Mouse (Mus musculus): ENCODE data around the gene Ppm1h.

Gene Ppm1h

DNA sequence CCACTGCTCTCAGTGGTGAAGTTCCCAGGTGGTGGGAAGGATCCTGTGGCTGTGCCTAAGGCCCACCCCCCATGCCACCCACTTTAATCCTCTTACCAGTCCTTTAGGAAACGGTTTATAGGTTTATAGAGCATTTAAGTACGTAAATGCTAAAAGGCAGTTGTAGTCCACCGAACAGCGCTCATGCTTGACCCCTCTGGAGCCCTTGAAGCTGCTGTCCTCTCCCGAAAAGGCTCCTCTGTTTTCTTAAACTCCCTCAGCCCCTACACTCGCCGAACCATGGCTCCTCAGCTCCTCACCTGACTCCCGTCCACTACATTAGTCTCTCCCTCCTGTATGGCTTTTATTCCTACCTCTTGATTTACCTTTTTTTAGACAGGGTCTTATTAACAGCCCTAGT is 131.3 kb downstream of the Ppm1h start:
- no peak for DNase-seq (ENCODE audit: low spot score)

DNA sequence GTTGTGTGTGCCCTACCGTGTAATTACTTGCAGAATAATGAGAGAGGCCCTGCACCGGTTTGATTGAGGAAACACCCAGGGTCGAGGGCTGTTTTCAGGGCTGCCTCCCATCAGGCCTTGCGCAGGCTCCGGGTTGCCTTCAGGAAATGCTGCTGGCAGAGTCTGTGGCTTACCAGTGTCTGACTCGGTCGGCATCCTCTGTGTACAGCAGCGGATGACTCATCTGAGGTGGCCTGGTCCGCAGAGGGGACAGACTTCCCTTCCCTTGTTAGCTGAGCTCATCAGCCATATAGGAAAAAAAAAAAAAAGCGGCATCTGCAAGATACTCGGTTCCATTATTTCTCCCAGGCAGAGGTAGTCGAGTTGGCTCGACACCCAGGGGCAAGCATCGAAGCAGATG is 136.5 kb downstream of the Ppm1h start:
- no peak for DNase-seq (ENCODE audit: low spot score)

DNA sequence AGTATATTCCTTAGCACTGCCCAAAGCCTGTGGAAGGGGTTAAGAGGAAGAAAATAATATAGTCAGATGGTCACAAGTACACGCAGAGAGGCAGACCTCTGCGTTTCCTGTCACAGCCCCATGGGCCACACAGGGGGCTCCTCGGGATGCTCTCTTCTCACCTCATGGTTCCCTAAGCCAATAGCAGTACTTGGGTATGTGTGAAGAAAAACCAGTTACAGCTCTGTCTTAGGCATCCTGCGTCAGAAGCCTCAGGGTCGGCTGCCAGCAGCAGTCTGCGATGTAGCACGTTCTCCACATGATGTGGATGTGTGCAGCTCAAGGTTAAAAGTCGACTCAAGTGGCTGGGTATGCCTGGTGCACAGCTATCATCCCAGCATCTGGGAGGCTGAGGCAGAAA is 139.2 kb downstream of the Ppm1h start:
- no peak for DNase-seq (ENCODE audit: low spot score)

DNA sequence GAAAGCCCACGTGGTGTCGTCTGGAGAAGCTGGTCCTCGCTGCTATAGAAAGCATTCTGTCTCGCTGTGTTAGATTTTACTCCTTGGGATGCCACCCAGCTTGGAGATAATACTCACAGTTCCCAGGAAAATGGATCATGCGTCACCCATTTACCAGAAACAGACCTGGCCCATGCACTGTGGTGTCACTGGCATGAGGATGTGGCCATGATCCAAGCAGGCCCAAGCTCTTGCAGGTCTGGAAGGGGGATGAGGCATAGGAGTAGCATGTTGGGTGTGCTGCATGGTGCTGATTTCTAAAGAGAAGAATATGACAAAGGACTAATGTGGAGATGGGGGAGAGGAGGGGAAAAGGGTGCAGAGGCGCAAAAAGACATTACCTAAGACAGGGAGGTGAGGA is 141.2 kb downstream of the Ppm1h start:
- DNase-seq (ENCODE audit: low spot score), result no peak

DNA sequence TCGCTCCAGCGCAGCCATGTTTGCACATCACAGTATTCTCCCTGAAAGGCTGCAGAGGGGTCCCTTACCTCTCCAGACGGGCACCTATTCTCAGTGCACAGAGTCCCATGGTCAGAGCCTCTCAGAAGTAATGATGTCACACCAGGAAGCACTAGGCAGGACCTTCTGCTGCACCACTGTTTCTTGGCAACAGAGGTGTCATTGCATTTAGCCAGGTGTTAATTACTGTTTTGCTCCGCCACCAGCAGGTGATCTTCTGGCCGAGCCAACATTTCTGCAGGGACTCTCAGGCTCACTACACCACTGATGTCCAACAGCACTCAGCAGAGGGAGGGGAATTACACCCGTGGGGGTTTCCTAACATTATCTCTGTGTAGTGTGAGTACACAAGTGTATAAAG is 143.0 kb downstream of the Ppm1h start:
- no peak for DNase-seq (ENCODE audit: low spot score)

DNA sequence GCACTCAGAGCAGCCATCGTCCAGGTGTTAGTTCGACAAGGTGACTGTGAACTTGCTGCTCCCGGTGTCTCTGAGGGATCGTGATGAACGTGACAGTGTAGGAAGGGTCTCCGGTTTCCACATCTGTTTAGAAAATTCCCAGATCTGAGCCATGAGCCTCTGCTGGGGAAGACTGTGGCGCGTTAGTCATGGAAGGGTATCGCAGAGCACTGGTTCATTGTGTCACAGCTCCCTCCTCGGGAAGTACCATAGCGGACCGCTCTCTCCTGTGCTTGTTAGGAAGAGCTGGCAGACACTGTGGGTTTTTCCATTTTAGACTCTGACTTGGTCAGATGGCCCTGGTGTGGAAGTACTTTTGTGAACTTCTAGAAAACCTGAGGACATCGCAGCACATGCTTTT is 145.1 kb downstream of the Ppm1h start:
- DNase-seq (ENCODE audit: low spot score), result no peak

DNA sequence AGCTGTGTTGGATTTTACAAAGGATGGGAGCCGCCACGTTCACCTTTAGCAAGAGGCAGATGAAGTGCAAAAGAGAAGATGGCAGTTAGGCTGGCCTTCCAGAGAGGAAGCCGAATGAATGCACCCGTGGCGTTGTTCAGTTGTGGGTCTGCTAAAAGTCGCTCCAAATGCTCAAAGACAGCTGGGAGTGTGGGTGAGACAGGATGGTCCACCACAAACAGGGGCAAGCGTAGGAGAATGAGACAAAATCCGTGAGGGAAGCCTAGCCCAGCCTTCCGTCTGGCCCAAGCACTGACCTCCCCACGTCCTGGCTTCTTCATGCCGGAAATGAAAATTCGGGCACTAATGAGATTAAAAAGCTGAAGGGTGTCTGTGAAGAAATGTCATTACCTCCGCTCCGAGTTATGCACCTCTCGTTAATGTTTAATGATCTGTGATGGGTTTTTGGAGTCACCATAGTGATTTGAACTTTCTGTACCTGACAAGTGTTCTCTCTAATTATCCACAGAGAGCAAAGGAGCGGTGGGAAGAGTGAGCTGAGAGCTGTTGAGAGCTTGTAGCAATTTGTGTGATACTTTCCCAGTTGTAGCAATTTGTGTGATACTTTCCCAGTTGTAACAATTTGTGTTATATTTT is 148.3 kb downstream of the Ppm1h start:
- DNase-seq (ENCODE audit: low spot score), result no peak

DNA sequence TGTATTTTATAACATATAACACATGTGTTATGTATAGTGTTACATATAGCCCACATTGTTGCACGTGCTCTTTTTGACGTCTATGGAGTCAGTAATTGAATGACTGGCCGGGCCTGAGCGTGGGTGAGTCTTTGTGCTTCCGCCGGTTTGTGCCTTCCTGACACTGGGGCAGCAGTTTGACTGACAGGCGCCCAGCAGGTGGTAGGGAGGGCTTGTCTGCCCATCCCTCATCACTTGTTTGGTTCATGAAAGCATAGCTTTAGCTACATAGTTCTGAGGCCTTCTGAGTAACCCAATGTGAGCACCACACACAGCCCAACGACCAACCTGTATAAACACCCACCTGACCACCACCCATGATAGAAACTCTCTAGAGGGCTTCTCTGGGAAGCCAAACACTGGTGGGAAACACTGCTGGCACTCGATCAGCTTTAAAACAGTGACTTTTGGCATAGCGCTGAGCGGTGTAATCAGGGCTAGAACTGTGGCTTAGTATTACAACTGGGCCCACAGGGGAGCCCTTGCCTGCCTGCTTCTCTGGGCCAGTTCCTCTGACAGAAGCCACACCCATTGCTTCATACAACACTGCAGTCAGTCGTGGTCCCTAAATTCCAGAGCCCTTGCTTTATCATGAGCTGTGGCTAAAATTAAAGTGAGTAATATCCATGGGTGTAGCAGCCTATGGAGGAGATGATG is 149.3 kb downstream of the Ppm1h start:
- DNase-seq (ENCODE audit: low spot score), result no peak

DNA sequence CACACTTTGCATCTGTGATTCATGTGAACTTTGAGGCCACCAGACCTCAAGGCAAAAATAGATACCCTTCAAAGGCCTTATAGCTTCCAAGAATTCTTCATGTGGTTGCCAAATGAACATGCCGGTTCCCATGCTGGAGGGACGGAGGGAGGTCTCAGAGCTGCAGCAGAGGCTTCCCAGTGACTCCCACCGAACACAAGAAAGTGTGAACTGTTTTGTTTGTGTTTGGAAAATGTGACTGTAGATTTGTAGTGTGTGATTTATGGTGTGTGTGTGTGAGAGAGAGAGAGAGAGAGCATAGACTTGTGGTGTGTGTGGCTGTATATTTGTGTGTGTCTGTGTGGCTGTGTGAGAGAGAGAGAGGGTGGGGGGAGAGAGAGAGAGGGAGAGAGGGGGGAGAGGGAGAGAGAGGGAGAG is 151.2 kb downstream of the Ppm1h start:
- DNase-seq (ENCODE audit: low spot score), result no peak

DNA sequence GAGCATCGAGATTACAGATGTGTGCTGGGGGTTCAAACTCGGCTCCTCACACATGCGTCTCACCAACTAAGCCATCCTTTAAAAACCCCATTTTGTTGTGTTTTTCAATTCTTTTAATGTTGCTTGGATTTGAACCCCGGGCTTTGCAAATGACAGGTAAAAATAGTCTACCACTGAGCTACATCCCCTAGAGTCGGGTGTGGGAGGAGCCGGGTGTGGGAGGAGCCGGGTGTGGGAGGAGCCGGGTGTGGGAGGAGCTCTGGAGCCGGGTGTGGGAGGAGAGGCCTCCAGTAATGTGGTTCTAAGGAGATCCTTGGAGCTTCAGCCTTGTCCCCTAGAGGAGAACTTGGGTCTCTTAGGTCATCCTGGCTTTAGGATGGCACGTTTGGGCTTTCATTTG is 152.1 kb downstream of the Ppm1h start:
- no peak for DNase-seq (ENCODE audit: low spot score)

DNA sequence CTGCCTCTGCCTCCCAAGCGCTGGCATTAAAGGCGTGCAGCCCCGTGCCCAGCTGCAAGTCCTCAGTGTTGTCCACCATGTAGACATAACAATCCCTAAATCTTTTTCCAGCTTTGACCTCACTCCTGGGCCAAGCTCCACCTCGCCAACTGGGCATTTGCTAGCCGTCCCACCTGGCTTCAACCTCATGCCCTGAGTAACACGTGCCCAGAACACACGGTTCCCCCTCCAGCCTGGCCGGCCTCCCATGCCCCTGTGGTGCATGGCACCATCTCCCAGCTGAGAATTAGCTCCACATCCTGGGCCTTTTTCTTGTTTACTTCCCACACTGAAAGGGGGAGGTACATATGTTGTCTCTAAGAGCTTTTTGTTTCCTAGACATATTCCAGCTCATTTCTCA is 163.5 kb downstream of the Ppm1h start:
- DNase-seq (ENCODE audit: low spot score), result no peak

DNA sequence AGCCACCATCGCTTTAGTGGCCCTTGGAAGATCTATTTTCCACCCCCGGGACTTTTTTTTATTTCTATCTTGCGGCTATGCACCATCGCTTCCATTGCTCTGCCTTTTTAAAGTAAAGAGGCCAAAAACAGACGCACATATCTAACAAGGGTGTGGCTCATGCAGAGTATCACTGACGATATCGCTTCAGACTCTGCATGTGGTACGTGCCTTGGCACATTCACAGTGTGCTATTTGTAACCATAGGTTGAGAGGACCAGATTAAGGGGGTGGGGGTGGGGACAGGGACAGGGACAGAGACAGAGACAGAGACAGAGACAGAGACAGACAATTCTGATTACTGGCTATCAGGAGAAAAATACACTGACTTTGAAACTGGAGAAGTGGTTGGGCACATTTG is 164.4 kb downstream of the Ppm1h start:
- no peak for DNase-seq (ENCODE audit: low spot score)

DNA sequence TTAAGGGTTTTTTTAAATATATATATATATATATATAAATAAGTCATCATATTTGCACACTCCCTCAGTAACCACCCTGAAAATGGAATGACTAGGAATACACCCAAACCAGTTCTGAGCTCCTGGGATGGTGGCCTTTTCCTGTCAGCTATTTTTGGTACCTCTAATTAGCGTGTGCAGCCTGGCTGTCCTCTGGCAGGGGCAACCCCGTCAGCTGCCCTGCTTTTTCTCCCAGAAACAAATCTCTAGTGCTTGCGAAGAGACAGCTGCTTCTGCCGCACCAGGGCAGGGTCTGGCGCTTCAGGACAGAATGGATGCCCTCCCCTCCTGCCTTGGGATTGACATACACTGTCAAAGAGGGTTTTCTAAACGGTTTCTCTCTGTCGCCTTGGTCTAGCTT is 166.9 kb downstream of the Ppm1h start:
- no peak for DNase-seq (ENCODE audit: low spot score)

DNA sequence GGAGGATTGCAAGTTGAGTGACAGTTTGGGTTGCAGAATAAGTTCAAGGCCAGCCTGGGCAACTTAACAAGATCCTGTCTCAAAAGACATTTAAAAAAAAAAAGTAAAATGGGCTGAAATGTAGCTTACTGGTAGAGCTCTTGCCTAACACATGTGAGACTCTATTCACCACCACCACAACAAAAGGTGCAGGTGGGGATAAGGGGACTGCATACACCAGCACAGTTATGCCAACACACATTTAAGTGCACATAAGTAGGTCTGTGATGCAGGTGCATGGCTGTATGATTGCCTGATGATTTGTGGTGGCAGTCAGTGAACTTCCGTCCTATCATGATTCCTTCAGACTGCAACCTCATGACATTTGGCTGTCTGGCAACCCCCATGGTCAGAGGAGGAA is 167.9 kb downstream of the Ppm1h start:
- no peak for DNase-seq (ENCODE audit: low spot score)

DNA sequence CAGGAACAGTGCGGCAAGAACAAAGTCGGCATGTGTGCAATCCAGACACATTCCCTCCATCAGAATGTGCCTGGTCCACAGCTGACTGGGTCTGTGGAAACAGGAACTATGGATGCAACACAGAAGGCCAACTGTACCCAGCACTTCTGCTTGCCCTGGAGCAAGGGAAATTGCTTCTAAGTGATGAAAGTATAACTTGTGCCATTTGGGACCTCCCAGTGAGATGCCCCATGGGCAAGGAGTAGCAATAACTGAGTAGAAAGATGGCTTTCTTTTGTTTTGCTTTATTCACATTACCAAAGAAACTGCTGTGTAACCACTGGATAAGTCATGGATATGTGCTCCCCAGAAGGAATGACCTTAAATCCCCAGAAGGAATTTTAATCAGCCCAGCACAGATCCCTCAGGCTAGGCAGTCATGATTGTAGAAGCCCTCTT is 169.5 kb downstream of the Ppm1h start:
- DNase-seq (ENCODE audit: low spot score), result no peak

DNA sequence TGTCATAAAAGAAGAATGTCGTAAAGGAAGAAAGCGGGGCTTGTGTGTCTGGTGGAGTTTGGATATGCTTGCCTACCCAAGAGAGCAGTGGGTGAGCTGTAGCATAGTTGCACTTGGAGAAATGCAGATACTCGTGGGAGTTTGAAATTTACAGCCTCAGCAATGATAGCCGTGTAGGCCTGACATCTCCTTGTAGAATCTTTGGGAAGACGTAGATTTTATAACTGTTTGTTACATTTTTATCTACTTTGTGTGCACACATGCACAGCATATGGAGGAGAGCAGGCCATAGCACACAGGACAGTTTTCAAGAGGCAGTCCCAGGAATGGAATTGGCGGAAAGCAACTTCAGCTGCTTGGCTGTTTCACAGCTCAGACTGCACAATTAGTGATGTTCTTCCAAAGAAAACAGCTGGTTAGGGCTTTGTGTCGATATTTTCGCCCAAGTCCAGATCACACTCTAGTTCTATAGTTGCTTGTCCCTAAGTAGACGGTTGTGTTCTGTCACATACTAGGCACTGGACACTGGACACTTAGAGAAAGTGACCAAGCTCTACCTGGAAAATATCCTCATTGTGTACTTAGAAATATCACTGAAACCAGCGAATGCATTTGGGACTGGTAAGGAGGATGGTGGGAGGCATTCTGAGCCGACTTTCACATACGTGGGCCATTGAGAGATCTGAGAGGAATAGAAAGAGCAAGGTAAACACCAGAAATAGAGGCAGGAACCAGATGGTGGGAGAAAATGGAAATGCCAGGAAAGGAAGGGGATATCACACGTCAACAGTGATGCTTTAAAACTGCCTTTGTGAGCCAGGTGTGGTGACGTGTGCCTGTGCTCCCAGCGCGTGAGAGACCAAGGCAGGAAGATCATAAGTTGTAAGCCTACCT is 173.0 kb downstream of the Ppm1h start:
- DNase-seq (ENCODE audit: low spot score), result no peak

DNA sequence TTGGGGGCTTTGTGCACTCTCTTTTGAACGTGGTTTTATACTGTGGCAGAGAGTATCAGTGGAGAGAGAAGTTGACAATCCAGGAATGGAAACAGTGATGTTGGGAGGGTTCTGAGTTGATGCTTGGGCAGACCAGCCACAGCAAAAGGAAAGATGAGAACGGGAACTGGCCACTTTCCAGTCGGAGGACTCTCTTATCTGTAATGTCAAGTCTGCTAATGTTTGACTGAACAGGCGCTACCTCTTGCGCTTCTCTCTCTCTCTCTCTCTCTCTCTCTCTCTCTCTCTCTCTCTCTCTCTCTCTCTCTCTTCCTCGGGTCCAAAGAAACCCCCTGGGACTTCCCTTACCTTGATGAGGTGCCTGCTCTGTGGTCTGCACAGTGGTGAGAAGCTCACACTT is 176.0 kb downstream of the Ppm1h start:
- DNase-seq (ENCODE audit: low spot score), result no peak

DNA sequence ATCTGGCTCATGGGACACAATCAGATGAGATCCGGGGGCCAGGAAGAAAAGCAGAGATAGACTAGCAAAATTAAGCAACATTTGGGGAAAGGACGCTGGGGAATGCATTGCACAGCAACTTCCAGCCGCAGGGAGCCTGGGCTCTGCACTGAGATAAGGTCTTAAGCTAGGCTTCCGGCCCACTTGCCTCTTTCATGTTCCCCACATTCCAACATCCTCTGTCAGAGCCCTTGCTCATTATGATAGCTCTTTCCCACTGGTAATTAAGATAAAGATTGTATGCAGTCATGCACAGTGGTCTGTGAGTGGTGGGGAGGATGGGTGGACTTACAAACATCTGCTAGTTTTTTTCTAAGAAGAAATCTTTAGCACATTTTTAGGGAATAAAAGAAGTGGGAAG is 176.6 kb downstream of the Ppm1h start:
- DNase-seq (ENCODE audit: low spot score), result no peak

DNA sequence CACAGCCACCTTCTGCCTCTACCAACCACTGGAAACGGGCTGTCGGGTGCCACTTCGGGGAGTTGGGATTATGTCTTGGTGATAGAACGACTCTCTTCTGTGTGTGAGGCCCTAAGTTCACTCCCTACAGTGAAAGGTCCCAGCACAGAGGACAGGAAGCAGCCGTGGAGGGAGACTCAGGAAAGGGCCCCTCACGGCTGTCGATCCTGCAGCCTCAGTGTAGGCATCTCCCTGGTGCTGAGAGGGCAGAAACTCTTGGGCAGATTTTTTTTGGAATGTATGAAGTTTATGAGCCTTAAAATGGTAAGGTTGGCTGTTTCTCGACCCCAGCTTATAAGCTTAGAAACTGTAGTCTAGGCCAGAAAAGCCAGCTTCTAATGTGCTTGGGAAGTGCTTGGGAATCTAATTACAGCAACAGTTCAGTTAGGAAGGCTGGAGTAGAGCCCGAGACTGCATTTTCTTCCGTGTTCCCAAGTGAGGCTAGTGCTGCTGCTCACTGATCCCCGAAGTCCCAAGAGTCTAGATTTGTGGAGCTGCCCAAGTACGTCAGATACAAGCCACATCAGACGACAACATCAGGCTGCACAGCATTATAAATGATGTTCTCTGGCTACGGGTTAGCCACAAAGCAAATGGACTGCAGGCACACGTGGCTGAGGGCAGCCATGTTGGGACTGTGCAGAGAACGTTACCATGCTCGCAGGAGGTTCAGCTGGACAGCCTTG is 177.6 kb downstream of the Ppm1h start:
- DNase-seq (ENCODE audit: low spot score), result no peak

DNA sequence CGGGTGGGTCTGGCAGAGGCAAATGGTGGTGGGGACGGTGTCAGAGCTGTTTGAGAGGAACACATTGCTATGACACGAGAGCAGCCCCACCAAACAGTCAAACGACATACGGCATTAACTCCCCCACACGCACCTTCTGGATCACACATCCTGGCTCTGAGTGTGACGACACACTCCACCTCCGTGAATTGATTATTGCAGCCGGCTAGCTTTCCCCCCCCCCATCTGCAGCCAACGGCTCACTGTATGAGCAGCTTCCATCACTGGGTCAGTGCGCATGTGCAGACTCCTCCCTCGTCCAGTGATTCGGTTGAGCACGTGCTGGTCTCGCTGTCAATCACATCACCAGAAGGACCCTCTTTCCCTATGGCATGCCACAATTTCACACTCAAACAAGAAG is 178.6 kb downstream of the Ppm1h start:
- DNase-seq (ENCODE audit: low spot score), result no peak

DNA sequence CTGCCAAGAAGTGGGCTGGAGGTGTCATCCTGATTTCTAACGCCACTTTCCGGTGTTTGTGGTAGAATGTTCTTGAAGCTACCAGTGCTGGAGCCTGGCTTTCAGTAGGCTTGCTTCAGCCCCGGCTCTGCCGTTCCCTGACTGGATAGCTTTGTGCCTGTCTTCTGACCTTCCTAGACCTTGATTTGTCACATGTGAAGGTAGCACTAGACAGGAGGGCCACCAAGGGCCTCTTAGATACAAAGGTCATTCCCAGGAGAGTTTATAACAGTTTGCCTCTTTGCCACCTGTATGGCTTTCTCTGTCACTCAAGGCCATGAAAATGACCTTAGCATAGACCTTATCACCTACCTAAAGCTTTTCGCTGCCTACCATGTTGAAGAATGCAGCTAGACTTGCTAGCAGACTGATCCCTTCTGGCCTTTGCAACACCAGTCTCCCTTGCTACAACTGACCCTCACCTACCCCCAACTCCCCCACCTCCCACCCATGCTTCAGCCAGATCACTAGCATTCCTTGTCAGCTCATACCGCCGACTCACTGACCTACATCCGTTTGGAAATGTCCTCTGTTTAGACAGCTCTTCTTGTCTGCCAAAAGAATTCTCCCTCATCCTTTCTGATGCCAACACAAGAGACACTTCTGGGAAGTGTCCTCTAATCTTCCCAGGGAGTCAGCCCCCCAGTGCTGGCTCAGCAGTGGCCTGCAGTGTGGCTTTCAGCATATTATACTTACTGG is 180.5 kb downstream of the Ppm1h start:
- no peak for DNase-seq (ENCODE audit: low spot score)

DNA sequence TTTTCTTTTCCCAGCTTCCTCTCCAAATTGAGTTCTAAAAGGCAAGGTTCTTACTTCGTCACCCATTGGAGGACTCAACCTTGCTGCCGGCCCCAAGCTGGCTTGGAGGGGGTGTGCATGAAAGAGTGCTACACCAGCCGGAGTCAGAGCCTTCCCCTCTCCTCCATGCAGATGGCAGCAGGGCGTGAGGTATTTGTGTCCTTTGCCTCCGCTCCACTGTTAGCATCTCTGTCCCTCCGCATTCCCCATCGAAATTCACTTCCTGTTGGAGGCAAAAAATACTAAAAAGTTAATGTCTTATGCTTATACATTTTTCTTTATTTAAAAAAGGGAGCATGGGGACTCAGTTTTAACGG is 181.1 kb downstream of the Ppm1h start:
- no peak for DNase-seq (ENCODE audit: low spot score)
